Mouse (Mus musculus) kidney, embryonic 15.5 days (tissue): ENCODE results near the gene Med16. TPM values are rescaled to one million over a fixed set of nuclear protein-coding genes. Genes with fewer than 3 reads are reported as not detected.

Experiments used
- ATAC-seq: fragments of 200-750 bp; cut with Nextera tagmentation; replicated peaks from 2 replicates; pipeline ENCODE4 v1.8.0; 2017; ENCODE audit warnings: moderate TSS enrichment; ENCODE audit not compliant: low FRiP score
- H3K27ac ChIP-seq: fragments of 300-500 bp; sonication (generic); 2 replicates; pipeline ENCODE4 v1.5.1; 2015; ENCODE audit warnings: mild to moderate bottlenecking, inconsistent platforms
- H3K27me3 ChIP-seq: fragments of 300-500 bp; sonication (generic); 2 replicates; pipeline ENCODE4 v1.6.1; 2015; ENCODE audit warnings: inconsistent platforms
- H3K36me3 ChIP-seq: fragments of 300-500 bp; sonication (generic); 2 replicates; pipeline ENCODE4 v1.6.1; 2015; ENCODE audit warnings: inconsistent platforms
- H3K4me1 ChIP-seq: fragments of 300-500 bp; sonication (generic); 2 replicates; pipeline ENCODE4 v1.6.1; 2015; ENCODE audit warnings: inconsistent platforms
- H3K4me2 ChIP-seq: fragments of 300-500 bp; sonication (generic); 2 replicates; pipeline ENCODE4 v1.6.1; 2015; ENCODE audit warnings: moderate library complexity, mild to moderate bottlenecking, inconsistent platforms
- H3K4me3 ChIP-seq: fragments of 300-500 bp; sonication (generic); replicated peaks from 2 replicates; pipeline ENCODE4 v1.5.1; 2015; ENCODE audit warnings: mild to moderate bottlenecking, inconsistent platforms
- H3K9ac ChIP-seq: fragments of 300-500 bp; sonication (generic); 2 replicates; pipeline ENCODE4 v1.6.1; 2015; ENCODE audit warnings: mild to moderate bottlenecking, inconsistent platforms
- H3K9me3 ChIP-seq: fragments of 300-500 bp; sonication (generic); replicated peaks from 2 replicates; pipeline ENCODE4 v1.6.1; 2016; ENCODE audit warnings: inconsistent platforms
- WGBS: fragments of 180-500 bp; shearing (Covaris S2); methylation state at CpG from one replicate; pipeline ENCODE4 v1.1.7; 2015; ENCODE audit warnings: mixed read lengths; 5-methylcytosine and 5-hydroxymethylcytosine counted together
- polyA plus RNA-seq: library from polyadenylated mRNA; unstranded; fragments of >200 nt; fragmentation: Nextera tagmentation; extraction: Ambion mirVana; gene quantifications from 2 replicates; pipeline ENCODE4 v1.2.1, GENCODE M21; 2015

Med16 gene
- polyA plus RNA-seq, 1 experiment from 2014 or later = 70.7 TPM

DNA sequence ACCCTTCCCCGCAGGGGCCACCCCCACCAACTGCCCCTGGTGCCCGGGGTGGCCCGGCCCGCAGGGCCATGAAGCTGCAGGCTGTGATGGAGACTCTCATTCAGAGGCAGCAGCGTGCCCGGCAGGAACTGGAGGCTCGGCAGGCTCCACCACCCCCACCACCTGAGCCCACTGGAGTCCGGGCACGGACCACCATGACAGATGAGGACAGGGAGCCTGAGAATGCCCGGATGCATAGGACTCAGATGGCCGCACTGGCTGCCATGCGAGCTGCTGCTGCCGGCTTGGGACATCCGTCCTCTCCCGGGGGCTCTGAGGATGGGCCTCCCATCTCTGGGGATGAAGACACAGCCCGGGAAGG lies 22.1 kb upstream of the Med16 start:
- Histone ChIP-seq H3K4me3 (no peak overlapping the region), H3K9me3 (no peaks in the 10 kb centered on the region), H3K4me1 (peaks cover 84% of the 10 kb centered on the region), H3K27ac (0 out of 2 replicates have a peak overlapping the region, but pooled peaks have one; percentile 18), H3K36me3 (peaks cover 47% of the 10 kb centered on the region), H3K4me2 (no peak overlapping the region), H3K9ac (no peak overlapping the region), H3K27me3 (no peaks in the 10 kb centered on the region)
- WGBS = 88% methylated on average over 16 of the region's 16 CpGs
- no peak for ATAC-seq

- 81% methylated on average over 18 of the region's 18 CpGs for WGBS
- Histone ChIP-seq H3K4me1 (peaks cover 84% of the 10 kb centered on the region), H3K27me3 (no peaks in the 10 kb centered on the region), H3K4me2 (peak overlapping the region; percentile 90; the same call in 1 of the 2 replicates), H3K9ac (peak overlapping the region; percentile 8; the same call in 1 of the 2 replicates), H3K9me3 (no peaks in the 10 kb centered on the region), H3K4me3 (peak overlapping the region; percentile 100; the same call in 1 of the 2 replicates), H3K36me3 (peaks cover 41% of the 10 kb centered on the region), H3K27ac (peak overlapping the region; percentile 62)
- no peak for ATAC-seq
Measured at GRCm38 (mm10) chr10:79929967-79930825, 21.5 kb upstream of the Med16 start.

GRCm38 (mm10) chr10:79928907-79929701 lies 20.4 kb upstream of the Med16 start:
- WGBS = 19% methylated on average over 8 of the region's 9 CpGs
- no peak for ATAC-seq

DNA sequence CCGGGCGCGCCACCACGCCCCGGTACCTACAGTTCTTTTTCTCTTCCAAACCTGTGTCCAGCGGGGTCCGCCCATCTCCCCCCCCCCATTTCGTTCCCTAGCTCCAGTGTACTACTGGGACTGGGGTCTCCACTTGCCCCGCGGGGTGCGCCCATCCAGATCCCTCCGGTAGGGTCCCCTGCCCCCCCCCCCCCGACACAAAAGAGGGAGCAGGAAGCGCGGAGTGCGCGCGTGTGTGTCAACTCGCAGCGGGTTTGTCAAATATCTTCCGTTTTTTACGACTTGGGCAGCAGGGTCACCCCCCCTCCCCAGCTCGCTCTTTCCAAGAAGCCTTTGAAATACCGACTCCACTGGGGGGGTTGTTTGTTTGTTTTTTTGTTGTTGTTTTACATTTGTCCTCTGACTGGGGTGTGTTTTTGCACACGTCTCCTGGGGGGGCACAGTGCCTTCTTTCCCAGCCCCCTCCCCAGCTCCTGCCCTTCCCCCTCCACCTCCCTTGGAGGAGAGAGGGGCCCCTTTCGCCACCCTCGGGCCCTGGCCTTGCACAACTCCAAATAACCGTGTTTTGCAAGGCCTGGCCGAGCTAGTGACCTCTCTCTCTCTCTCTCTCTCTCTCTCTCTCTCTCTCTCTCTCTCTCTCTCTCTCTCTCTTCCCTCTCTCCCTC lies 19.4 kb upstream of the Med16 start:
- 1% methylated on average over 29 of the region's 29 CpGs for WGBS
- H3K4me1 ChIP-seq = peaks cover 73% of the 10 kb centered on the region
- no peak for ATAC-seq

More at GRCm38 (mm10) chr10:79928907-79929701, 20.4 kb upstream of the Med16 start:
- H3K9ac ChIP-seq = peak overlapping the region; percentile 38; the same call in 1 of the 2 replicates
- peak overlapping the region; percentile 62 for H3K27ac ChIP-seq
- H3K4me1 ChIP-seq = peaks cover 78% of the 10 kb centered on the region
- H3K4me3 ChIP-seq = peak overlapping the region; percentile 100
- peaks cover 38% of the 10 kb centered on the region for H3K36me3 ChIP-seq
- no peaks in the 10 kb centered on the region for H3K27me3 ChIP-seq
- H3K4me2 ChIP-seq = peak overlapping the region; percentile 90
- H3K9me3 ChIP-seq = no peaks in the 10 kb centered on the region

DNA sequence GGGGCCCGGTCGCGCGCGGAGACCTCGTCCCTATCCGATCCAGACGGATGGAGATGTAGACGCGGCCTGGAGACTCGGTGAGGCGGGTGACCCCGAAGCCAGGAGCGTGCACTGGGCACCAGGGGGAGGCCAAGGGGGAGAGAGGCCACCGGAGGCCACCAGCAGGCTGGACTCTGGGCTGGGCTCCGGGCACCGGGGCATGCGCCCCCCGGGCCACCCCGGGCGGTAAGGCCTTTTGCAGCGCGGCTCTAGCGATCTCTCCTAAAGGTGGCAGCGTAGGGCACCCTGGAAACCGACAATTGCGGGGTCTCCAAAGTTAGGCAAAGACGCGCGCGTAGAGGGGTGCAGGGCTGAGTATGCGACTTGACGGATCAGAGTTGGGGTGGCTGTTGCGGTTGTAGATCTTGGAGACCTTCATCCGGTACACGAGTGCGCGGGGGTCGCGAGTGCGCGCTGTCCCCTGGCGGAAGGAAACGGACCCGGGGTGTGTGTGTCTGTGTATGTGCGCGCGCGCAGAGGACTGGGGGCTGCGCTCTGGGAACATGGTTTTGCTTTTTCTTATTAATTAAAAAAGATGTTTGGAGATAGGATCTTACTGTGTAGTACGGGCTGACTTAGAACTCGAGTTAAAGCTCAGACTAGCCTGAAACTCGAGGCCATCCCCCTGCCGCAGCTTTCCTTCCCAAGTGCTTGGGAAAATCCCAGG lies 18.8 kb upstream of the Med16 start:
- peak overlapping the region; percentile 92 for H3K9ac ChIP-seq
- WGBS = under 1% methylated on average over 54 of the region's 54 CpGs
- H3K36me3 ChIP-seq = peaks cover 22% of the 10 kb centered on the region
- H3K27ac ChIP-seq = peak overlapping the region; percentile 98
- H3K27me3 ChIP-seq = peaks cover 12% of the 10 kb centered on the region
- no peaks in the 10 kb centered on the region for H3K9me3 ChIP-seq
- H3K4me3 ChIP-seq = peak overlapping the region; percentile 100
- H3K4me2 ChIP-seq = peak overlapping the region; percentile 90
- peak; percentile 41 for ATAC-seq
- H3K4me1 ChIP-seq = peaks cover 66% of the 10 kb centered on the region

More for the DNA sequence above, 19.4 kb upstream of the Med16 start:
- H3K27me3 ChIP-seq = peaks cover 5% of the 10 kb centered on the region
- peak overlapping the region; percentile 90 for H3K4me2 ChIP-seq
- H3K27ac ChIP-seq = peak overlapping the region; percentile 98
- peak overlapping the region; percentile 100 for H3K4me3 ChIP-seq
- H3K9ac ChIP-seq = peak overlapping the region; percentile 92
- peaks cover 28% of the 10 kb centered on the region for H3K36me3 ChIP-seq
- no peaks in the 10 kb centered on the region for H3K9me3 ChIP-seq

DNA sequence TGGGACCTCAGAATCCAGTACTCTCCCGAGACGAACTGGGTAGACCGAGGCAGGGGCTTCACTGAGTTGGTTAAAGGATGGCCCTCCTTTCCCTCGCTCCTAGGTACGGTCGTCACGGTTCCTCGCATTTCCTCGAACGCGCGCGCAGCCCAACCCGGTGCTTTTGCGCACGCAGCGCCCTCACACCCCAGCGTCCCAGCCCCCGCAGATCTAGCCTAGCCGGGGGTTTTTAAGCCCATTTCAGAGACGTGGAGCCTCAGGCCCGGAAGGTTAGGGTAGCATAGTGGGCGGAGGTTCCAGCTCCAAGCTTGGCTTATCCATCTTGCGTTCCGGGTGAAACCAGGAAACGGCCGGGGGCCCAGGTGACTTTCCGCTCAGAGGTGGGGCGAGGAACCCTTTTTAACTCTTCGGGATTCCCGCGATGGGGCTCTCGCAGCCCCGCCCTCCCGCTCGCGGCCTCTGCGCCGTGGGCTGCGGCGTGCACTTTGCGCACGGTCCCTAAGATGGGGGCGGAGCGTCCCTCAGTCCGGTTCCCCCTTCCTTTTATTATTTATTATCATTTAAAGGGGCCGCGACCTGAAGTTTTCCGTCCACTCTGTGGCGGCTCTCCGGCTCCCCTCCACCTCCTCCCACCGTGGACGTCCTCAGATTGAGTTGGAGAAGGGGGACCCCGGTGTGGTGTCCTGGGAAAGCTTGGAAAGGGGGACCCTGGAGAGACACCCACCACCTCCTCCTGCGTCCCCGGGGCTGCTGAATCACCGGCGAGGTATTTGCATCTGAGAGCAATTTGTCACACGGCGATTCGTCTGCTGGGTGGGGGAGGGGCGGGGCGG lies 18.0 kb upstream of the Med16 start, which contains the start of gene Arid3a:
Gene Arid3a (plus strand): TSS at position 553 of the 833 bp plus-strand sequence.
- peak; percentile 60 for ATAC-seq
- Histone ChIP-seq H3K4me3 (peak within 1 kb of the TSS; percentile 100), H3K27ac (peak within 1 kb of the TSS; percentile 98), H3K9ac (peak within 1 kb of the TSS; percentile 92), H3K36me3 (peaks cover 14% of the 10 kb centered on the region), H3K4me1 (peaks cover 61% of the 10 kb centered on the region), H3K4me2 (peak within 1 kb of the TSS; percentile 90), H3K27me3 (peaks cover 19% of the 10 kb centered on the region), H3K9me3 (no peaks in the 10 kb centered on the region)
- under 1% methylated on average over 63 of the region's 63 CpGs for WGBS

GRCm38 (mm10) chr10:79925785-79926490 lies 17.2 kb upstream of the Med16 start:
- Histone ChIP-seq H3K4me3 (peak overlapping the region; percentile 100), H3K27me3 (peaks cover 27% of the 10 kb centered on the region), H3K9ac (peak overlapping the region; percentile 92), H3K36me3 (peaks cover 6% of the 10 kb centered on the region), H3K4me2 (peak overlapping the region; percentile 90), H3K4me1 (peaks cover 61% of the 10 kb centered on the region), H3K27ac (peak overlapping the region; percentile 98), H3K9me3 (no peaks in the 10 kb centered on the region)
- 6% methylated on average over 15 of the region's 15 CpGs for whole genome bisulfite sequencing
- no peak for ATAC-seq

DNA sequence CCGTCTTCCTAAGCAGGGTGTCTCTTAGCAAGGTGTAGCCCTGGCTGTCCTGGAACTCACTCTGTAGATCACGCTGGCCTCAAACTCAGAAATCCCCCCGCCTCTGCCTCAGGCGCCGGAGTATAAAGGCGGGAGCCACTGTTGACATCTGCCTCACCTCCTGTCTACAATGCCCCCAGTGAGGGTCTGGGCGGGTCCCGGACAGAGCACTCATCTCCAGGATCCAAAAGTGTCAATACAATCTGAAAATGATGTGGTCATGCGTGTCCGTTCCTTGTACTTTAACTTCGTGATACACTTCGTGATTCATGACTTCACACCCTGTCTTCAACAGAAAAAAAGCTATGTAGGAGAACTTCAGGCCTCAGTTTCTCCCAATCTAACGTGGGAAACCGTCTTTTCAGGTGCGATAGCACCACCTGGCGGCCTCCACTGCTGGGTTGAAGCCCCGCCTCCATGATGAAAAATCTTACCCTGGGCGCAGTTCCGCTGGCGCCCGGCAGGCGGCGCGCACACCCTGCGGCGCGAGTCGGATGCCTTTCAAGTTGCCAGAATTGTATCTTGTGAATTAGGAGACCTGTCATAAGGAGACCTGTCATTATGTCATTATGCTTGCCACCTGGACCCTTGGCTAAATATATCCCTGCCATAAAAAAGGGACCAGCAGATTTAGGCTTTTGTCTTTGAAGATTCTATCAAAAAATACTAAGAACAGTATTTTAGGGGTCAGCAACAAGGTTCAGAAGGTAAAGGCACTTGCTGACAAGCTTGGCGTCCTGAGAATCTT lies 16.5 kb upstream of the Med16 start:
- Histone ChIP-seq H3K4me2 (peak overlapping the region; percentile 90), H3K36me3 (no peaks in the 10 kb centered on the region), H3K9ac (no peak overlapping the region), H3K4me3 (peak overlapping the region; percentile 100; the same call in 1 of the 2 replicates), H3K27me3 (peaks cover 34% of the 10 kb centered on the region), H3K9me3 (no peaks in the 10 kb centered on the region), H3K4me1 (peaks cover 61% of the 10 kb centered on the region), H3K27ac (peak overlapping the region; percentile 98; the same call in 1 of the 2 replicates)
- 11% methylated on average over 29 of the region's 29 CpGs for WGBS
- no peak for ATAC-seq

DNA sequence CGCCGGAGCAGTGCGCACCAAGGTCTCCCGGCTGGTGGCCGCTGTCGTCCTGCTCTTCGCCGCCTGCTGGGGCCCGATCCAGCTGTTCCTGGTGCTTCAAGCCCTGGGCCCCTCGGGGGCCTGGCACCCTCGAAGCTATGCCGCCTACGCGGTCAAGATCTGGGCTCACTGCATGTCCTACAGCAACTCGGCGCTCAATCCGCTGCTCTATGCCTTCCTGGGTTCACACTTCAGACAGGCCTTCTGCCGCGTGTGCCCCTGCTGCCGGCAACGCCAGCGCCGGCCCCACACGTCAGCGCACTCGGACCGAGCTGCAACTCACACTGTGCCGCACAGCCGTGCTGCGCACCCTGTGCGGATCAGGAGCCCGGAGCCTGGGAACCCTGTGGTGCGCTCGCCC lies 12.8 kb upstream of the Med16 start:
- Histone ChIP-seq H3K36me3 (no peaks in the 10 kb centered on the region), H3K4me1 (peaks cover 71% of the 10 kb centered on the region), H3K9me3 (no peaks in the 10 kb centered on the region), H3K4me3 (peak overlapping the region; percentile 34), H3K27ac (no peak overlapping the region), H3K4me2 (peak overlapping the region; percentile 57), H3K27me3 (peaks cover 65% of the 10 kb centered on the region), H3K9ac (peak overlapping the region; percentile 35)
- ATAC-seq = no peak
- WGBS = under 1% methylated on average over 34 of the region's 34 CpGs
